Mouse (Mus musculus) limb, embryonic 15.5 days (tissue): Measurements from ENCODE around the gene Ptbp2. TPM values are rescaled to one million over a fixed set of nuclear protein-coding genes. Genes with fewer than 3 reads are reported as not detected.

Experiments
- microRNA-seq: library from miRNA; unstranded; fragments of <30 nt; microRNA quantifications from one replicate; pipeline ENCODE4, GENCODE M21; 2016
- polyA plus RNA-seq: library from polyadenylated mRNA; unstranded; fragments of >200 nt; fragmentation: Nextera tagmentation; extraction: Ambion mirVana; gene quantifications from 2 replicates; pipeline ENCODE4 v1.2.1, GENCODE M21; 2015

Ptbp2 gene
- polyA plus RNA-seq, 1 experiment from 2014 or later, result 47.4 TPM

Small RNAs within 50 kb of the gene (microRNA-seq; reads per million reads assigned to microRNA genes)
- gene Gm24744, result not detected
